Mouse (Mus musculus) testis, adult 2 months (tissue): ENCODE results near the gene Hdac9.

Source experiments
- CTCF ChIP-seq: fragments of 200-500 bp; IDR thresholded peaks from 2 replicates; pipeline ENCODE4 v1.5.1; 2012; ENCODE audit warnings: low read depth, mild to moderate bottlenecking, inconsistent platforms, low read length, moderate library complexity; ENCODE audit not compliant: control insufficient read depth, insufficient read depth, insufficient replicate concordance
- POLR2A ChIP-seq: fragments of 200-500 bp; IDR thresholded peaks from 2 replicates; pipeline ENCODE4 v1.6.1; 2012; ENCODE audit warnings: low read depth, mild to moderate bottlenecking, inconsistent platforms, low read length, moderate library complexity; ENCODE audit not compliant: control insufficient read depth

DNA sequence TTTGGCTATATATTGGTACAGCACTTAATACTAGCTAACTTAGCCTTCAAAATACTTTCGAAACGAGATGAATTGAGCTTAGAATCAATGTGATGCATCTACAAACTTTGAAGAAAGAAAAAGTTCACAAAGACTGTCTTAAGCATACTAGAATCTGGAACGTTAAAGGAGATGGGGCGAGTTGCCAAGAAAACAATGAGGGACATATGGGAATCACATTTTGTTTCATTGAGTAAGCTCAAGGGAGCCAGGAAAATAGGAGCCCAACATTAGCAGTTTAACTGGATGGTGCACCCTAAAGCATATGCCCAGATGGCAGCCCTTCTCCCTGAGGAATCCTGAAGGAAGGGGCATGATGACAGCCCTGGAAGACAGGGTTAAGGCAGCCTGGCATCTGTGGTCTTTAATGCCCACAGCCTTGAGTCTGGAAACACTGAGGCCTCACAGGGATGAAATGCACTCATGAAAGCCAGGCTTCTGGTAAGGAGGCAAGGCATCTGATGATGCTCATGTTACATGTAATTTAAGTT, 685.2 kb downstream of the Hdac9 start:
- TF ChIP-seq POLR2A (no peak), CTCF (no peak)
